Mouse (Mus musculus) thymus, adult 18-20 months (tissue): ENCODE measurements around the gene Atp8b4.

Experiments used
- DNase-seq, 2 experiments: peaks; one replicate each; pipeline ENCODE4 v3.0.0; 2022; ENCODE audit warnings: mixed read lengths in 2 of 2

Gene Atp8b4

DNA sequence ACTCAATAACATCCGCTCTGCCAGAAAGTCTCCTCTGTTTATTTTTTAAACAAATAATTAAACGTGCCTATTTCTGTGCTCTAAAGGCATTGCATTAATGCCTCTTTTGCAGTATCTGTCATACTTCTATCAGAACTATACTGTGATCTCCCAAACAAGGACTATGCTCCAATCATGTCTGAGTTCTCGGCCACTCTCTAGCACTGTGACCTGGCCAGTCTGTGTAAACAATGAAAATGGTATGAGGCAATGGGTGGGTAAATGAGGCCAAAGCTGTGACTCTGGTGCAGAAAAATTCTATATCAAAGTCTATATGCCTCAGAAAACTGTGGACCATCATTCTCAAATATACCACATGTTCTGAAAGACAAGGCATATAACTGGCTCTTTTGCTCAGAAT, 140.5 kb downstream of the Atp8b4 start:
- DNase-seq, result no peak

DNA sequence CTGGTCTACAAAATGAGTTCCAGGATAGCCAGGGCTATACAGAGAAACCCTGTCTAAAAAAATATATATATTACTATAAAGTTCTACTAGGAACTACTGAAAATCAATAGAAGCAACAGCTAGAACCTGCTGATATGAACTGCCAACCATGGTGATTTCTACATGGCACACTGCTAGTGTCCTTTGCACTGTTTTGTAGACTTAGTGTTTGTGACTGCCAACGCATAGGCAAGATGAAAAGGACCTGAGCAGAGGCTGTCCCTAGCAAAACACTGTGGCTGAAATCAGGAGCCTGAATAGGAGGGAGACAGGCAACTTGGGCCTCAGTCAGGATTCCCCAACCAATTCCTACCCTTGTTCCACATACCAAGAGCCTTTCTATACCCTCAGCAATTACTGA, 141.2 kb downstream of the Atp8b4 start:
- no peak for DNase-seq

DNA sequence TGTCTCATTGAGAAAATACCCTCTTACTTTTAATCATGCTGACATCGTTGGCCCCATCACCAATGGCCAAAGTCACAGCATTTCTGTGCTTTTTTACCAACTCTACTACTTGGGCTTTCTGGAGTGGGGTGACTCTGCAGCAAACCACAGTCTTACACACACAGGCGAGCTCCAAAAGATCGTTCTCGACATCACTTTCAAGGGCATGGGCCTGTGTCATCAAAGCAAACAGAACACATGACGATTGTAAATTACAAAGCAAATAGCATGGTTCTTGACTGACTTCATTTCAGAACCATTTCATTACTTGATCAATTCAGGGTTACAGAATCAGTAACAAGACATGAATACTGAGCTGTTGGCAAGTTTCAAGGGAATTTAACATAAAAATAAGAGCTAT, 141.7 kb downstream of the Atp8b4 start:
- DNase-seq, result no peak

DNA sequence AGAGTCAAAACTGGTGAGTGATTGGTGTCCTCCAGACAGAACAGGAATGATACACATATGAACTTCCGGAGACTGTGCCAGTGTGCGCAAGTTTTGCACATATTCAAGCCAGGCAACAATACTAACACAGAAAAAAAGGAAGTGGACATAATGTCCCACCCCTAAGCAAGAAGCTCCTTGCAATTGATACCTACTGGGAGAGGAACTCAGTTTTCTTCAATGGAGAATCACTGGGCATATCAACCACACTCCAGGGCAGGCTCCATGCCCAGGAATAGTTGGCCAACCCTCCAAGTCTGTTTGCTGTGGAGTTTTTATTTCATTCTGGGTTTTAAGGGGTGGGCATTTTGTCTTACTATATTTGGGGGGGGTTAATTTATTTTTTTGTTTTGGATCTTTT, 145.2 kb downstream of the Atp8b4 start:
- DNase-seq, result no peak

DNA sequence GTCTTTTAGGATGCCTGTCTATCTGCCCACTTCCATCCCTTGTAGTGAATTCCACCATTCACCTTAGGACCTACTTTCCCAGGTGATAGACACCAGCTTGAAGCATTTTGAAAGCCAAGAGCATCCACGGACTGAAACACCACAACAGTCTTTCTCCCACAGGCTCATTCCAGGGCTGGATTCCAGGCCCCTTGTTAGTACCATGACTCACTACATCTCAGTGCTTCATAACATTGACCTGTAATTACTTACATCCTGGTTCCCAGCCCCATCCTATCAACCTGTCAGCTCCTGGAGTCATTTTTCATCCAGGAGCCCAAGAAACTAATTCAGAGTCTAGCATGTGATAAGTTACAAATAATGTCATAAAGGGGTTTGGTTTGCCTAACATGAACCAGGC, 148.7 kb downstream of the Atp8b4 start:
- no peak for DNase-seq

DNA sequence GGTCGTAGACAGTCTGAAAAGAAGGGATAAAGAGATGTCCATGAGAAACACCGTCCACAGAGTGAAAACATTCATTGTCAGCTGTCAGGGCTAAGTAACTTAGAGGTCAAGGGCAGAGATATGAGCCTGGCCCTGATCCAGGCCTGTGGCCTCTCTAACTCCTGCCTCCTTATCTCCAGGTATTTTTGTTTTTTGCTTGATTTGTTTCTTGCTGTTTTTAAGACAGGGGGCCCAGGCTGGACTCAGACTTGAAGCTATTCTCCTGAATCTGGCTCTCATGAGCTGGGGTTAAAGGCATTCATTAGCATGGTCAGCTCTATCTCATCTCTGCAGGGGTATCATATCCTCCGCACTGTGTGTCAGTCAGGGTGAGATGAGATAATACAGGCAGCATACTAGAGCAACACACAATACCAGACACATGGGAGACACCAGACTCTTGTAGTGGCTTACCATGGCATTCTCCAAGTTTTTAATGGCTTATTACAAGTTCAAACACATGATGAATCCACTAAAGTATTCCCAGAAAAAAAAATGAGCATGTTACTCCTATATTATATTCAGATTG, 157.4 kb downstream of the Atp8b4 start:
- DNase-seq, result no peak

DNA sequence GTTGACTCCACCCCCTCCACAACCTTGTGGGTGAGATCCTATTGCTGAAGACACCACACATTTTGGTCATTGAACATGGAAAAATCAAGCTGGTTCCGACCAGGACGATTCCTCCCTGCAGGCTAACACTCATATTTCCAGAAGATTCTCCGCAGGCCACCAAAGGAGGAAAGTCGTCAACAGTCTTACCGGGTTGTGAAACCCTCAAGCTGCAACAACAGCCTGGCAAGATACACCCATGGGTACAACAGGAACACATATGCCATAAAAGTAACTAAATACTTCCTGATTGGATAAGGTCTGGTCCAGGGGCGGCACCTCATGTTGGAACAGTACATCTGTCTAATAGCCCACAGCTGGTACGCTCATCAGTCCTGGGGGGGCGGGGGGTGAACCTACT, 159.0 kb downstream of the Atp8b4 start:
- DNase-seq, result no peak

DNA sequence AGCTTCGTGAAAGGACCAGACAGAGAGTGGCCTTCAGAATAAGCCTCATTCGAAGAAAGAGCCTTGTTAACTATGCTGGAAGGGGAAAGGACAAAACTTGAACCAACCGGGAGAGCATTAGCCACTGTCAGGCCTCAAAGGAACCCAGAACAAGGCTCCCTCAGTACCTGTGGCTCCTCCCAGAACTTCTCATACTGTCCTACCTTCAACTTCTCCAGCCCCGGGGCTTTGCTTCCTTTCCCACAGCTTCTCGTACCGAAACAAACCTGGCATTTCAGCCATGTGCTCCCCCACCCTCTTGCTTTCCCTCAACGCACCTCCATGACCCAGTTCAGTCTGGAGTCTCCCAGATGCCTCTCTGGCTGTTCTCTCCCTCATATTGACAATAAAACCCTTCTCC, 160.3 kb downstream of the Atp8b4 start:
- DNase-seq, result no peak

DNA sequence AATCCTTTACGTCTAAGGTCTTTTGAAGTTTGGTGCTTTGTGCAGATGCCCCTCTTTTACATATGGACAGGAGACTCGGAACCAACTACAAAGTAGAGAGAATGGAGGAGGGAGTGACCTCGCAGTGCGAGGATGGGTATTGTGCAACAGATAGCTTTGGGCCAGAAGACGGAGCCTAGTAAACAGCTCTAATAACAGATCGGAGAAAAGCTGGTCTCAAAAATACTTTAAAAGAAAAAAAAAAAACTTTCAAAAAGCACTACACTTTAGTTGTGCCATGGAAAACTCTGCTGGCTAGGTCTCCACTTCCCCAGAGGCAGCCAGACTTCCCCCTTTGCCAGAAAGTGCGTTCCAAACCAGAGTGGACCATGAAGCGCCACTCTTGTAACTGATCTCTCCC, 161.0 kb downstream of the Atp8b4 start:
- DNase-seq, result no peak

DNA sequence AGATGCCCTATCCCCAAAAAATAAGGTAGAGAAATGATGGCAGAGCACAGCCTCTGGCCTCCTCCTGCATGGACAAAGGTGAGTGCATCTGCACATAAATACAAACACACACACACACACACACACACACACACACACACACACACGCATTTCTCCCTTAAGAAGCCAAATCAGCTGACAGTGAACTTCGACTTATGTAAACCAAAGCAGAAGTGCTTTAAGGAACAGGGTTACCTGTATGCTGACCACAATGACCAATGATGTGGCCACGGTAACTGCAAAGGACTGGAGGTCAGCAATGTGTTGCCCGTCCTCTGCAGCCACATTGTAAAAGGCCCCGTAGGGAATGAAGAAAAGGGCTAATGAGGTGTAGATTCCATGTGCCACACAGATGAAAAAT, 163.3 kb downstream of the Atp8b4 start:
- no peak for DNase-seq

DNA sequence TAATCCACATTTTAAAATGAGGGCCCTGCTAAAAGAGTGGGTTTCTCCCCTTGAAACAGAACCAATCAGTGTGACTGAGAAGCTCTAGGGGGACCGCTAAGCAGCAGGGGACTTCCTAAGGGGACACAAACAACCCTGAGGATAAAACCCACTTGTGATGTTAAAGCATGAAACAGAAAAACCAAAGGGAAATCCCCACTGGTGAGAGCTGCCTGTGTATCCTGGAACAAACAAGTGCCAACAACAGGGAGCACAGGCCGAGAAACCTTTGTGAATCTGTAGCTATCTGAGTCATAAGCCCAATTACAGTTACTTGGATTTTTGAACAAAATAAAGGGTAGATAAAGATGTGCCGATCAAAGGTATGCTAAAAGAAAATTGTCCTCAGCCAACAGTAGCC, 168.7 kb downstream of the Atp8b4 start:
- DNase-seq, result no peak

DNA sequence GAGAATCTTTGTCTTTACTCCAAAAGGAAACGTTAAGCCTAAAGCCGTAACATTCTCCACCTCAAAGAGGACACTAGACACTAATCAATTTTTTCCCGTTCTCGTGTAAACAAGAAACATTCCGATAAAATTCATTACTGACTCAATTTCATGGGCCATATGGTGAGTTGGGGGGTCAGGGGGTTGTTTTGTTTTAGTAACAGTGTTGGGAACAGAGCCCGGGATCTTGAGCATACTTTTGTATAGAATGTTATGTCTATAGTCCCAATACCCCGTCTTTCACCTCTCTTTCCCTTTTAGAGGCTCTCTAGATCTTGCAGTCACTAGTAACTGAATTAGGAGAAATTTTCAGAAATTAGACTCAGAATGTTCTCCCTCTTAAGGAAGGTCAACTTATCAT, 177.3 kb downstream of the Atp8b4 start:
- DNase-seq, result no peak

DNA sequence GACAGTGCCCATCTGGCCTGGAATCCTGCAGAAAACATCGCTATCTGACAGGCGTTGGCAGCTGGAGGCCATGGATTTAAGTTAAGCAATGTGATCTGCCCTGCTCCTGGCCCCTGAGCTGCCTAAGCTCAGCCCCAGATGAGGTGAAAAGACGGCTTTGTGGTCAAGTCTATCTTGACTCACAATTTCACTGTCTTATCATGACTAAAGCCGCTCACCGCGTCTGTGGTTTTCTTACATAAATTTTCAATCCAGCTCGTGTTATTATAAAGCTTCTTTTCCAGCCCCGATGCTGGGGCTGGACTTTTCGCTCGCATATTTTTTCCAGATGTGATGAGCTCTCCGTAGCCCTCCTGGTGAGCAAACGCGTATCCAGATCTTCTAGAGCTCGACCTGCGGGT, 177.8 kb downstream of the Atp8b4 start:
- DNase-seq, result no peak

DNA sequence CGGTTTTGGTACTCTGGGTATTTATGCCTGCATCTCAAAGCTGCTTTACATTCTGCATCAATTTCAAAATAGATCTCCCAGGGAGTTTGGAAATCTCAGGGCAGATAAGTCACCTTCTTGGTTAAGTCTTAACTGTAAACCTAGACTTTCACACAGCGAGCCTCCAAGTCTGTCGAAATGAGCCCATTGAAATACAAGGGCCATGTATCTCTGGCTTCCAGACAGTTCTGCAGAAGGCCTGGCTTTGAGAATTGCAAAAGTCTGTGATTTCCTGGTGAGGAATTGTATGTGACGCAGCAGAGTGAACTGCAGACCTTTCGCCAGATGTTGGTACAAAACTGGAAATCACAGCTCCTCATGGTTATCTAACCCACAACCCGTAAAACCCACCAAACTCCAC, 182.4 kb downstream of the Atp8b4 start:
- DNase-seq, result no peak

DNA sequence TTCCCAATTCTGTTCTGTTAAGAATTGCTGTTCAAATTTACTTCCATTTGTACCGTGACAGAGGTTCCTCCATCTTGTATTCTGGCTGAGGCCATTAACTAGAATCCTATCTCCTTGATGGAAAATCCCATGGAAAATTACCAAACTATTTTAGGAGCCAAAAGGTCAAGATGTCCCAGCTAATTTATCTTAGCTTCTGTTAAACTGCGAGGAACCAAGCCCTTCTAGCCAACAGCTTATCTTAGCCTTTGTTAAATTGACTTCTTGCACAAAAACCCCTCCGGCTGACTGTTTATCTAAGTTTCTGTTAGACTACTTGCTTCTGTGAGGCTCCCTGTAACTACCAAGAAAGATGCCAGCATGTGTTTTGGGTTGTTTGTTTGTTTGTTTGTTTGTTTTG, 183.5 kb downstream of the Atp8b4 start:
- DNase-seq, result no peak

DNA sequence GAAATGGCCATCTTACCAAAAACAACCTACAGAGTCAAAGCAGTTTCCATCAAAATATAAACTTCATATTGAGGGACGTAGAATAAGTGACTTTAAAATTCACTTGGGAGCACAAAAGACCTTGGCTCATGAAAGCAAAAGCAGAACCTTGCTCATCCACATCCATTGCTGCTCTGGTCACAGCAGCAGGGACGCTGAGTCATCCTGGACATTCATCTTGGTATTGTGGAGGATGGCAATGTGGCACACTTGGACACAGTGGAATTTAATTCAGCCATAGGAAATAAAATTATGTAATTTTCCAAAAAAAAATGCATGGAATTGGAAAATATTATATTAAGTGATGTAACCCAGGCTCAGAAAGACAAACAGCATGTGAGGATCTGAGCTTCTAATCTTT, 184.1 kb downstream of the Atp8b4 start:
- DNase-seq, result no peak

DNA sequence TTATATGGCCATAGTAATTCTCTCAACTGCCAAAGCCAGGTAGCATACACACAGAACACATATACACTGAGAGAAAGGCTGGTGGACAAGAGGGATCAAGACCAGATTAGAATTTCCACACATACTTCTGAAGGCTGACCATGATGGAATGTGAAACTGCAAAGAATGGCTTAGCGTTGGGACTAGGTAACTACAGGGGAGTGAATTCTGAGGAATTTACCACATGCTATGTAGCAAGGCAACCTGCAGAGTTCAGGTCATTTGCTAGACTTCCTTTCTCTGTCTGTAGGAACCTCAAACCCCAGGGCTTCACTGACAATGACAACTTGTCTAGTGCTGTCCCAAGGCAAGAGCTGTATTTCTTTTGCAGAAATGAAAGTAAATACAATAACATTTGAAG, 189.4 kb downstream of the Atp8b4 start:
- no peak for DNase-seq

DNA sequence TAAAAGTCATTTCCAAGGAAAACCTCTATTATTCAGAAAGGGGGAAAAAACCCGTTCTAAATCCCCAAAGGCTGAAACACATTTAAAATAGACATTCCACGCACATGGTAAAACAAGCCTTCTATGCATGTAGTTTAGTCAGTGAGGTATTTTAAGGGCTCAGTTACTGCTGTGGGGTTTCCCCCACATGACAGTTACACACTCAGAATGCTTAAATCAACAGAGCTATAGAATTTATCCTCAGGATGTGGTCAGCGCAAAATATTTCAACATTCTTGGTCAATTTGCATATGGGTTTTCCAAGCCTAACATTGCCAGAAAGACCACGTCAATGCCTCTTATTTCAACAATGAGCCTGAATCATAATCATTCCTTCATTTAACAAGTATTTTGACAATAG, 190.5 kb downstream of the Atp8b4 start:
- no peak for DNase-seq

DNA sequence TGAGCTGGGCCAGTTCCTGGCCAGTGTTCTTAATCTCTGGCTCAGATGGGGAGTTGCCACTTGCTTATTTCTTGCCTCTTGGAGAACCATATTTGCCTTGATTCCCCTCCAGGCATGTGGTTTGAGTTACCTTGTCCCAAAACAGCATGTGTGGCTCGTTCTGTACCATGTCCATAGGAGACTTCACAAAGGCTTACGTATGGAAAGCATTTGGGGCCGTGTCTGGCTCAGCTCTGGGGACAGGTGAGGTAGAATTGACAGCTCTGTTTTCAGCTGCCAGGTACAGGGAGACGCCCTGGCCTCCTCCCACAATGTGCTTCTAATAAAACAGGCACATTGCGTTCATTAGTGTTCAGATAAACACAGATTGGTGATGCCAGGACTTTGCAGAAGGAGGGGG, 195.9 kb downstream of the Atp8b4 start:
- DNase-seq, result no peak

DNA sequence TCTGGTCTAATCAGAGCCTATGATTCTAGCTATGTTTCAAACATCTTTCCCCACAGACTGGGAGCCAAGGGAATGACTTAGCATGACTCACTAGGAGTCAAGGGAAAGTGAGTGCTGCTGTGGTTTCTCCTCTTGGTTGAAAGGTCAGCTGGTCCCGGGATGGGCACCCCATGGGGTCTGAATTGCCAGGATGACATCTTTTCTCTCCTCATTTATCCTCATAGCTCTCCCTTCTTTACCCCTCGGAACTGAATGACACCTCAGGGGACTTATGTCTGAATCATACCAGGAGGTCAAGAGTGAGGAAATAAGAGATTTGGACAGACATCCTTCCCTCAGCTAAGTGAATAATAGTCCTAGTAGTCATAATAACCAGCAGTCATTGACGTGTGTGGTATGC, 197.2 kb downstream of the Atp8b4 start:
- DNase-seq, result no peak

DNA sequence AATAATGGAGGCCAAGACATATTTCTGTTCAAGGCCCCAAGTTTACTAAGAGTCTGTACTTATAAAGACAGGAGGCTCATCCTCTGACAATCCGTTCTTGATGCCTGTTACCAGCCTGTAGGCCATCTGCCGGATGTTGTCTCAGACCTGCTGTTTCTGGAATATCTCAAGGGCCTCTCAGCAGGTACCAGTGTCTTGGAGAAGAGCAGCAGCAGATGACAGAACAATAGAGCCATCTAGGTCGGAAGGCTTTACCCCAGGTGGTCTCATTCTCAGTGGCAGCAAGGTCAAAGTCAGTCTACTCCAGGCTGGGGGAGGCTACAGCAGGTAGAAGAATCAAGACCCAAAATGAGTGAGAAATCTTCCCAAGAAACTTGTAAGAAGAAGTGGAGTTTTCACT, 198.1 kb downstream of the Atp8b4 start:
- no peak for DNase-seq

DNA sequence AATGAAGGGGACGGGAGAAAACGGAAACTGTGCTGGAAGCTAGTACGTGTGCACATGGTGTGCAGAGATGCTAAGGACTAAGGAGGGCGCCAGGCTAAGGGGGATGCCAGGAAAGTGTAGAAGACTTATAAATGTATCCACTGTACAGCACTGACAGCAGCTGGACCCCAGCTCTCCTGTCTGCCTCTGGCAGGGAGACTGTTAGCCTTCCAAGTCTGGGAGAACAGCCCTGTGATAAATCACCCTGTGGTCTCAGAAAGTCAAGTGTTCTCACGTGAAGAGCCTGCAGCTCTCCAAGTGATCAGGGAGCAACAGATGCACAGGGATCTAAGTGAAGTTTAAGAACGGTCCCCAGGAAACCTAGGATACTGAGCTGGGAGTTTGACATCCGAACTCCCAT, 209.8 kb downstream of the Atp8b4 start:
- no peak for DNase-seq

DNA sequence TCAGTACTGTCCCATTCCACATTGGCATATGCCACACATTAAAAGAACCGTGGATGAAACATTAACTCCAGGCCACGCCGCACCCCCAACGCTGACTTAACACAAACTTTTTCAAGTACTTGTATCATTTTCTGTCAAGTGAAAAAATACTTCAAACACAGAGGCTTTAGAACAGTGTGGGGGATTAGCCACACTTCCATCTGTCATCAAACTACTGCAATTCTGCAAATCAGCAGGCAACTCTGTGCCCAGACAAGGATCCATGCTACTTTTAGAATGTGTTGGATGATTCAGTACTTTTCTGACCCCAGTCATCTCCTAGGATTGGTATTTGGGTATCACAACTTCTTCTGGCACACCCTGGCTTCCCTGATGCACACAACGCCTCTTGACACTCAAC, 212.5 kb downstream of the Atp8b4 start:
- DNase-seq, result no peak

DNA sequence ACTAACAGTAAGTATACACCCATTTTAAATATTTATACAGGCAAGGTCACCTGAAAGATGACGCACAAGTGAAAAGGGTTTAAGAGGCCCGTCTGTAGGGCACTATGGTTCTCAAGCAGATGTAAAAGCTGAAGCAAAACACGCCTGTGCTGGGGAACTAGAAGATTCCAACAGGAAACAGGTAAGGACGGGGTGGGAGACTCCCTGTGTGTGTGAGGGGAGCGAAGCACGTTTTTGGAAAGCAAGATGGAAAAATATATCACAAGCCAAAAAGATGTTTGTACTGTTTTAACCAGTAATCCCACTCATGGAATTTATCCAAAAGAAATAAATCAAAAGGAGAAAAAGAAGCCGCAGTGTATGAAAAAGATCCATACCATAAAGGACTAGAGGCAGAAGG, 214.1 kb downstream of the Atp8b4 start:
- no peak for DNase-seq

DNA sequence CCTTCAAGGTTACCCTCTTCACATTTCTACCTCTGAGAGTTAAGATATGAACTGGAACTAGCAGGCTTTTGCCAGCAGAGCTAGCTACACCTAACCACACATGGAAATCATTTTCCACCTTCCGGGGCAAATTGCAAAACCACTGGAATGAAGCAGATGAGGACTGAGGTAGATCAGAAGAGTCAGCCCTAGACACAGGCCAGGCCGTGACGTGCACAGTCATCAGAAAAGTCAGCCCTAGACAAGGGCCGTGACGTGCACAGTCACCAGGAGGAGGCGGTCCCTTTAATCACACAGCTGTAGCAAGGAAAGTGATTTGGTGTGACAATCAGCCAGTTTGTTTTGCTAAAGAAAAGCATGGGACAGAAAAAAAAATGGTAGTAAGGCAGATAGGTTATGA, 216.4 kb downstream of the Atp8b4 start:
- DNase-seq, result no peak

DNA sequence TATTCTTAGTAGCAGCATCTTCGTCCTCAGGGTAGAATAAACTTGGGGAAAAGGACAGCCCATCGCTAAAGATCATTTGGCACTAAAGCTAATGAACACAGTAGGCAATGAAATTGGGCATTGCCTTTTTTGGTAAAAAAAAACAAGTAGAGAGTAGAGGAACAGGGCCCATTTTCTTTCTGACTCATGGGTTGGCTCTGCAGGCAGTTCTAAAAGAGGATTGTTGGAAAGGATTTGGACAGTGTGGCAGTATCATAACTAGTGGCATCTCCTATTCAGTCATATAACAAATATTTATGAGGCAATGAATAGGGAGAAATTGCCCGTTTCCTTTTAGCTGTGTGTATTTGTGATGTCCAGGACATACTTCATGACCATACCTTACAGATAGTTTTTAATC, 217.4 kb downstream of the Atp8b4 start:
- no peak for DNase-seq
